Mouse (Mus musculus) cerebellum, adult 9-10 months (tissue): ENCODE data around the gene Slc9a1.

Source experiments
- DNase-seq: peaks from one replicate; pipeline ENCODE4 v3.0.0; 2022

Slc9a1 gene

DNA sequence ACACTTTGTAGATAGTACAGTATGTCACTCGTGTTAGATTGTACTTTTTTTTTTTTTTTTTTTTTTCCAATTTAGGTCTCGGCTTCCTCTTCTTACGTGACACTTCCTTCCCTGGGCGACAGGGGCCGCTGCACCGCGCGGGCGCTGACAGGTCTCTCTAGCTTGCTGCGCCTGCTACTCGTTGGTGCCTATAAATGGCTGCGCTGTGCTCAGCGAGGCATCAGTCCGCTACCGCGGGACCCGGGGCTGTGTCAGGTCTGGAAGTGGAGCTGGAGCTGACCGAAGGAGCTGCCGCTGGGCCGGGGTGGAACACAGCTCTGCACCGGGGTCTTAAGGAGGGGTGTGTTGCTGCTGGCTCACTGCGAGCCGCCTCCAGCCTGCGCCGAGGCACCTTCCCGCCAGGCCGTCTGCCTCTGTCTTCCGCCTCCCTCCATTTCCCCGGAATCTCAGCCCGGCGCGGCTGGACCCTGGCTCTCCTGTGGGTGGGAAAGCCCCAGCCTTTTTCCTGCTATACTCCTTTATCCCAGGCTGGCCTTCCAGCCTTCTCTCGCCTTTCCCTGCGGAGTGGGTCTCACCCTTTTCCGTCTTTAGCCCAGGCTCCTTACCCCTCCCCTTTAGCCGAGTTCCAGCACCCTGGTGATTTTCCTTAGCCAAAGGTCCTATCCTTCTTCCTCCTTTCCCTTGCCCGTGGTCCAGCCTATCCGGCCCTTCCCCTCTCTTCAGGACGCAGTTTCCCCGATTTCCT is at the start of gene Slc9a1:
TSS of gene Slc9a1 (plus strand) at position 154 of the 745 bp plus-strand sequence.
- peak; percentile 94 for DNase-seq

DNA sequence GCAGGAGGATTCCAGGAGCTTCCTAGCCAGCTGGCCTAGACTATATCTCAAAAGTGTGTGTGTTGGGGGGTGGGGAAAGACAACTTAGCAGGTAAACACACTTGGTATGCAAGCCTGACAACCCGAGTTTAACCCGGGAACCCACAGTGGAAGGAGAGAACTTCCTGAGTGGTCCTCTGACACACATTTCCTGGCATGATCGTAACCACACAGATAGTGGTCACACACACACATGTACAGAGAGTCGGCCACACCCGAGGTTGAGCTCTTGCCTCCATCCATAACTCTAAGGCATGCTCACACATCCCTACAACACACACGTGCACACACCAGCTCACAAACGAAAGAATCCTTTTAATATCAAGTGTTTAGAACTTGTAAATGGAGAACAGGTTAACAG is 41.4 kb upstream of the Slc9a1 start:
- no peak for DNase-seq

DNA sequence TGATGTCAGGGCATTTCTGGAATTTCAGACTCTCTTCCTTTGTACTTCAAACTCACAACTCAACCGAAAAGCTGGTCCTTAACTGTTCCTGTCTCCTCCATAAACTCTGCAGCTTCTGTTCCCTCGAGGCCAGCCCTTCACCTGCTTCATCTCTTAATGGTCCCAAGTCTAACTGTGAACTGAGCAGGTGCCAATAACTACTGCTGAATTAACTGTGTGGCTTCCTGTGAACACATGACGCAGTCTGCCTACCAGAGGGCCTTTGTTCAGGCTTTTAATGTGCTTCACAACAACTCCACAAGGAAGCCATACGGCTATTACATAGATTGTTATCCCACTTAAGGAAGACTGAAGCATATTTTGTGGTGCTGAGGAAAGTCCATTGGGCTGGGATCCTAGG is 39.2 kb upstream of the Slc9a1 start:
- DNase-seq, result no peak

DNA sequence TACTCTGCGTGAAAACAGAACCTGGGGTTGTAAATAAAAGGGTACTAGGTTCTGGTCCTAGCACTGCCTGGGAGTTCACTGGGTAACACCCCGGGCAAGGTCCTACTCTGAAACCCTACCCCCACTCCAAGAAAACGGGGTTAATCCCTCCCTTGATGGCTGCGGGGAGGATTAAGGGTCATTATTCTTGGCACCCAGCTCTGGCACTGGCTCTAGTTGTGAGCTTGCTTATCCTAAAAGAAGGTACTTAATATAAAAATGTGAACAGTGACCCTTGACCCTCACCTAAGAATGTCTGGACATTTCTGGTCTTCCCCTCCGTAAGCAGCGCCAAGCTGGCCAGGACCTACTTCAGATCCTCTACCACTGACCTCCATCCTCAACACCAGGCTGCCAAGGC is 36.2 kb upstream of the Slc9a1 start:
- no peak for DNase-seq

DNA sequence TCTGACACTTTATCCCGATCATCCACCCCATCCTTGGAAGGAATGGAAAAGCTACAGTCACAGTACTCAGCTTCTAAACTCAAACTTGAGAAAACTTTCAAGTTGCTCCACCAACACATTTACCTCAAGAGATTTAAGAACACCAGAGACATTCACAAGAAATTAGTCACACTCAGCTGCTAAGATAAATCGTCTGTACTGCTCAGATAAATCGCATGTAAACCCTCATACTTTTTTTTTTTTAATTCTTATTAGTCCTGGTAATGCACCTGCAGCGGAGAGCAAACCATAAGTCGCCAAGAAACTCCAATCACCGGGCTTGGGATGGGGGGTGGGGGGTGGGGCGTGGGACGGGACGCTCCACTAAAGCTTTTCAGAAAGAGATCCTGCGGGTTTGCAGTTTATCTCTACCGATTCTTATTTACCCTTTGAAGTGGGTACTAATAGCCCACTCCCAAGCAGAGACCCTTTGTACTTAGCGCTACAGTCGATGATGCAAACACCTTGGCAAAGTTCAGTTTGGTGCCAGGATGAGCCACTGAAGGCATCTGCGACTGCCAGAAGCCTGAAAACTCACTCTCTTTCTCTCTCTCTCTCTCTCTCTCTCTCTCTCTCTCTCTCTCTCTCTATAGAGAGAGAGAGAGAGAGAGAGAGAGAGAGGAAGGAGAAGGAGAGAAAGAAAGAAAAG is 31.5 kb upstream of the Slc9a1 start:
- DNase-seq, result no peak

DNA sequence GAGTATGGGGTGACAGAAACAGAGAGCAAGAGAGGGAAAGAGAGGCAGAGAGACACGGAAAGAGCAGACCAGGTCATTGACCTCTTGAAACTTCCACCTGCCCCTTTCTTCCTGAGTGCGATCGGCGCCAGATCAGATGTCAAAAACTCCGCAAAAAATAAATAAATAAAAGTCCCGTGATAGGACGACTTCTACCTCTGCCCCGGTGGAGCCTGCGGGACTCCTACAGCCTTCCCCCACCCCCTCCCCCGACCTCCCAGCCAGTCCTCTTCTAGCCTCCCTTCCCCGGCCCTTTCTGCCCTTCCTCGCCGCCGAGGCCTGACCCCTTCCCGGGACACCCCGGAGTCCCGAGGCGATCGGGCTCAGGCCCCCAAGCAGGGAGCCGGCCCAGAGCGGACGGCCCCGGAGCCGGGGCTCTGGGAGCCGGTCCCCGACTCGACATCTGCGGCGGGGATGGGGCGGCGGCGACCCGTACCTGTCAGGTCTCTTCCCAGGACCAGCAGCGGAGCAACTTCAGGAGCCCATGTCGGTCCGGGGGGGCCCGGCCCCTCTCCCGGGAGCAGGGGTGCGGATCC is 30.9 kb upstream of the Slc9a1 start:
- DNase-seq, result peak; percentile 52

DNA sequence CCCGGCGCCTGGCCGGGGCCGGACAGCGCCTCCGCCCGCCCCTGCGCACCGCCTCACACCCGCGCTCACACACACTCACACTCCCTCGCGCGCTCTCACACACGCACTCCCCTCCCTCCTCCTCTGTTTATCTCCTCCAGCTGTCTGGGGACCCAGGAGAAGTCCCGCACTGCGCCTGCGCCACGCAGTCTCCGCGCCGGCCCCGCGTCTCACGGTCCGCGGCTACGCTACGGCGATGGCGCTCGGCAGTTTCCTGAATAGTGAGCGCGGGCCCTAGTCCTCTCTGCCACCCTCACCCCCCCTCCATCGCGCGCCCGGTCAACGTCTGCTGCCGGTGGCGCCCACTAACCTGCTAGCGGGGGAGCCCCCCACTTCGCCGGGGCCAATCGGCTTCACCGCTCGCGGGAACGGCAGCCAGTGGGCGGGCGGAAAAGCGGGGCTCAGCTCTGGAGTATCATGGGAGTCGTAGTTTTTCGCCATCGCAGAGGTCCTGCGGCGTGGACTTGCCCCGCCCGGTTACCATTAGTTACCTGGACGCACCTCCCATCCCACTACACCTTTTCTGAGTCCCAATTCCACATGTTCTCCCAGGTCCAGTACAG is 30.3 kb upstream of the Slc9a1 start:
- peak; percentile 99 for DNase-seq

DNA sequence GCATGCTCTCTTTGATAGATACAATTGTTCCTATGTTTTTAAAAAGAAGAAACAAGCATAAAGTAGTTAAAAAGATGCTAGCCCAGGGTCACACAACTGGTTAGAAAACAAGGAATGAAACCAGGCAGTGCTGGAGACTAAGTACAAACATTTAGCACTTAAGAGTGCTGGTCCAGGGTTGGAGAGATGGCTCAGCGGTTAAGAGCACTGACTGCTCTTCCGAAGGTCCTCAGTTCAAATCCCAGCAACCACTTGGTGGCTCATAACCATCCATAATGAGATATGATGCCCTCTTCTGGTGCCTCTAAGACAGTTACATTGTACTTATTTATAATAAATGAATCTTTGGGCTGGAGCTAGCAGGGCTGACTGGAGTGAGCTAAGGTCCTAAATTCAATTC is 29.3 kb upstream of the Slc9a1 start:
- DNase-seq, result no peak

DNA sequence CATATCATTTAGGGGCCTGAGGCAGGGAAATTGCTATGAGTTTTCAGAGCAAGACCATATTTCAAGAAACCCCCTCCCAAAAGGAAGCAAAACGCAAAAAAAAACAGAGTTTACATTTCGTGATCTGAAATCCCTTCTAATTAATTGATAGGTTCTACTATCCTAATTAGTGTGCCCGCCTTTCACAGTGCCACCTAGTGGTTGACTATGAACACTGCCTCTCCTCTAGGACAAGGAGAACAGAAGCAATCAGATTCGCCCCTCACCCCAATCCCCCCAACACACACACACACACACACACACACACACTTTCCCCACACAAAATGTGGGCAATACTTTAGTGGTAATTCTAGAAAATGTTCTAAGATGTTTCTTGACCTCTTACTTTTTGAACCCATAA is 25.4 kb upstream of the Slc9a1 start:
- DNase-seq, result peak; percentile 55

DNA sequence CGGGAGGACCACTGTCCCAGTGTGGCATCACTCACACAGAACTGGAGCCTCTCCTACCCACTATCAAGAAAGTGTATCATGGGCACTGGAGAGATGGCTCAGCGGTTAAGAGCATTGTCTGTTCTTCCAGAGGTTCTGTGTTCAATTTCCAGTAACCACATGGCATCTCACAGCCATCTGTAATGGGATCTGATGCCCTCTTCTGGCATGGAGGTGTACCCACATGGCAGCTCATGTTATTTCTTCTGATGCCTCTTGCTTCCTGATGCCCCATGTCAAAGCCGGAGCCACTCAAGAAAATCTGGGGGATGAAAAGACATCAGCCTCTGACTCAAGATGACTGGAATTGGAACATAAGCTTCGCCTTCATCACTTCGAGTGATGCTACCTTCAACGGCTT is 23.8 kb upstream of the Slc9a1 start:
- DNase-seq, result no peak

DNA sequence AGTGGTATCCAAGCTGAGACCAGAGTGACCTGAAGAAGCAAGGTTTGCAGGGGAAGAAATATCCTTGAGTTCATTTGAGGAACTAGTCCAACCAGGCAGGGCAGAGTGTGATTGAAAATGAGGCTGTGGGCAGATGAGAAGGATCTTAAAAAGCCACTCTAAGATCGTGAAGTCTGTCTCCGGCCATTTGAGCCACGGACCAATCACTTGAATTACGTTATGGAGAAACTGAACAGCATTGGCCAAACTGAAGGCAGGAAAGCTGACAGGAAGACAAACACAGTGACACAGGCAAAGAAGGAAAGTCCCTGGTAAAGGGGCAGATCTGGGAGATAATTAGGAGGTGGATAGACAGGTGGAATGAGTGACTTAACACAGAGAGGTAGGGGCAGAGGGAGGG is 22.9 kb upstream of the Slc9a1 start:
- no peak for DNase-seq

DNA sequence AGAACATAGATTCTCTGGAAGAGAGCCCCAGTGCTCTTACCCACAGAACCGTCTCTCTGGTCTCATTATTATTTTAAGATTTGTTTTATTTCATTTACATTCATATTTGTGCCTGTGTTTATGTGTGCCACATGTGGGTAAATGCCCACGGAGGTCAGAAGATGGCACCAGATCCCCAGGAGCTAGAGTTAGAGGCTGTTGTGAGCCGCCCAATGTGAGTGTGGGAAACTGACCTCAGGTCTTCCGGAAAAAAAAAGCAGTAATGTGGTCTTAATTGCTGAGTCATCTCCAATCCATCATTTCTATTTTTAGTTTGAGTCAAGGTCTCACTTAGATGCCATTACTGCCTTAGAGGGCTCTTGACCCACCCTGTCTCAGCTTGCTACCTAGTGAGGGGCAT is 21.9 kb upstream of the Slc9a1 start:
- DNase-seq, result no peak

DNA sequence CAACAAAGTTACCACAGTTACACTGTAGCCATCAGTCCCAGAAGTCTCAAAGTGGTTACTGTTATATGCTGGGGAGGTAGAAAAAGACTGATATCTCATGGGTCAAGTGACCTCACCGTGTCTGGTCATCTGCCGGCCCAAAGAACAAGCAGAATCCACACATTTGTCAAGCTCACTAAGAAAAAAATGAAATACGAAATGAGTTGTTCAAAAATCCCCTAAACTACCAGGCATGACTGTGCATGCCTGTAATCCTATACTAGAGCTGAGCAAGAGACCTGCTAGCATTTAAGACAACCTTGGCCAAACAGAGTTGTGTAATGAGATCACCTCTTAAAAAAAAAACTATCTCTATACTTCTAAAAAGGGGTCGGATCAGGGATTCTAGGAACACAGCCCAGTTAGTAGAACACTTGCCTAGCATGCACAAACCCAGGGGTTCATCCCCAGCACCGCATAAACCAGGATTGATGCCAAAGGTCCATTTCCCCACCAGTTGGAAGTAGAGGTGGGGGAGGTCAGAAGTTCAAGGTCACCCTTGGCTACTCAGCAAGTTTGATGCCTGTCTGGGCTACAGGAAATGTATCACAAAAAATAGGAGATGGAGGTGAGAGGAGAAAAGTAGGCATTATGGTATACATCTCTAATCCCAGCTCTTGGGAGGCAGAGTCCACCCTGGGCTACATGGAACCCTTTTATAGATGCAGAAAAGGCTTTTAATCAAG is 21.3 kb upstream of the Slc9a1 start:
- no peak for DNase-seq

DNA sequence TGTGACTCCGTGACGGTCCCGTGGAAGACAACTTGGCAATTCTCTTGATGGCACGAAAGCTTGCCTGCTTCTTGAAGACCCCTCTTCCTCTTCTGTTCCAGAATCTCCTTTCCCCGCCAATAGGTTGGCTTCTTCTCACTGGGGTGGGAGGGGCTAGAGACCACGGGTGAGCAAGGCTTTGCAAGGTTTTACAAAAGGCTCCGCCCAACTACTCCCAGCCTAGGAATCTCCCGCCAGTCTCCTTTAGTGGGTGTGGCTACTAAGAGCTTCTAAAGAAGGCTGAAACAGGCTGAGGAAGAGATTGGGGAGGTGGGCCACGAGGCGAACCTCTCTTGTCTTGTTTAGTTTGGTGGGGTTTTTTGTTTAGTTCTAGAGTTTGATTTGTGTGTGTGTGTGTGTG is 16.7 kb upstream of the Slc9a1 start:
- no peak for DNase-seq

DNA sequence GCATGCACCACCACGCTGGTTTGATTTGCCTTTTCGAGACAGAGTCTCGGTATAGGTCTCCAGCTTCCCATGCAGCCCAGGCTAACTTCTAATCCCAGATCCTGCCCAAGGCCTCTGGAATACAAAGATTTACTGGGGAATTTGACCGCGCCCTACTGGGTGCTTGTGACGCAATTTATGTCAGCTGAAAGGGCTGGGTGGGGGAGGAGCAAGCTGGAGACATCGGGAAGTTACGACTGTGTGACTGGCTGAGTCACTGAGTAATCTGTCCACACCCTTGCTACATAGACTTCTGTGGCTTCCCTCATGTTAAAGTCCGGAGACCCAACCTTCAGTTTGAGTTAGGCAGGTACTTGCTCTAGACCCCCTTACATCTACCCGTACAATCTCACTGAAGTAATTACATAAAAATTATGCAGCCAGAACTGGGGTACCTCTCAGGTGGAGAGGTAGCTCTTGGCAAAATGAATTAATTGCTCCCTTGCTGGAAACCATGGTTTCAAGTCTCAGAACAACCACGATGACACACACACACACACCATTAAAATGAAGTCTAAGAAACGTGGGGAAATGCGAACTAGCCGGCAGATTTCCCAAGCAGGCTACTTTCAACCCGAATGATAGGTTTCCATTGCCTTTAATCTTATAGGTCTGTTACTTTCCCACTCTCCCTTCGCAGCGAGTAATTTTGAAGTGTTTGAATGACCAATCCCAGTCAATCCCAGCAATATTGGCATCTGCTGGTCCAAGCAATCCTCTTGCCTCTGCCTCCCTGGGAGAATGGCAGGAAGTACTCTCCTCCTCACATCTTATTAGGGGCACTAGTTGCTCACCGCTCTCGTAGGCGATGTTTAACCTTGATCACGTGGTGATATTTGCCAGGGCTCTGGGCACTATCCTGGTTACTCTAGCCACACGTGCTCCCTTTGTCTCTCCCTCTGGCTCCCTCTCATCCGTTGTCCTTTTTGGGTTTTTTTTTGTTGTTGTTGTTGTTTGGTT is 15.8 kb upstream of the Slc9a1 start, which contains the start of gene Wdtc1:
TSS of gene Wdtc1 (minus strand) at position 115 of the 999 bp plus-strand sequence.
- no peak for DNase-seq

DNA sequence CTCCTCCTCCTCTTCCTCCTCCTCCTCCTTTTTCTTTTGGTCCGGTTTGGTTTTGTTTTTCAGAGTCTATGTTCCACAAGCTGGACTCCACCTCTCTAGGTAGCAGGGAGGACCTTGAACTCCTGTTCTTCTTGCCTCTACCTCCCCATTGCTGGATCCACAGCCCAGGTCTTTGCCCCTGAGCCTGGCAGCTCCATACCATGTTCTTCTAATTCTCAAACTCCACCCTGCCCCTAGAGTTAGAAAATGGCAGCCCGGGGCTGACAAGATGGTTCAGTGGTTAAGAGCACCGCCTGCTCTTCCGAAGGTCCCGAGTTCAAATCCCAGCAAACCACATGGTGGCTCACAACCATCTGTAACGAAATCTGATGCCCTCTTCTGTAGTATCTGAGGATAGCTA is 14.9 kb upstream of the Slc9a1 start:
- DNase-seq, result no peak

DNA sequence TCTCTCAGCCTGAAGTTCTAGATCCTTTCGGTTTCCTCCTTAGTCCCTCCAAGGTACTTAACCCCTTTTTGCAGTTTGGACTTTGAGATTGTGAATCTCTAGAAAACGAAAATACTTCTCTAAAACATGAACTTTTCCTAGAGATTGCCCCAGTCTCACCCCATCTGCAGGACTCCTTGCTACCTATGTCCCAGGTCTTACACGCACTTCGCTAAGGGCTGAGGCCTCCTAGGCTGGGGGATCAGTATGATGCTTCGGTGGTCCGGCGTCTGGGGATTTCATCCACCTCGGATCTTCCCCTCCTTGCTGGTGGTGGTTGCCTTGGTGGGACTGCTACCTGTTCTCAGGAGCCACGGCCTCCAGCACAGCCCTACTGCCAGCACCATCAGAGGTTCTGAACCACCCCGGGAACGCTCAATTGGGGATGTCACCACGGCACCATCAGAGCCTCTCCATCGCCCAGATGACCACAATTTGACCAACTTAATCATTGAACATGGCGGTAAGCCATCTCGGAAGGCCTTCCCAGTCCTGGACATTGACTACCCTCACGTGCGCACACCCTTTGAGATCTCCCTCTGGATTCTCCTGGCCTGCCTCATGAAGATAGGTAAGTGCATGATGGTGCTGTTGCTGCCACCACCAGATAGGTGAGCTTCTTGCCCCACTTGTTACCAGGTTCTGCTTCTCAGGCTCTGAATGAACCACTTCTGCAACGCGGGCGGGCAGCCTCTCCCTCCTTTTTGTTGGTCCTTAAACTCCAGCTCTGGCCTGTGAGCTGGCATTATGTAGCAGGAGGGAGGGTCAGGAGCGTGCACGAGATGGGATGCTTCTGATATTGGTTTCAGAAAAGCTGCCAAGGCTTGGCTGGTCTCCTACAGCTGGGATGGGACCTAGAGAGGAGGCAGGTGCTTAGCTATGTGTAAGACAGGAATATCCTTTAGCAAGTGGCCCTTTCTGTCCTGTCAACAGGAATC is 1.1 kb downstream of the Slc9a1 start:
- DNase-seq, result peak; percentile 66

DNA sequence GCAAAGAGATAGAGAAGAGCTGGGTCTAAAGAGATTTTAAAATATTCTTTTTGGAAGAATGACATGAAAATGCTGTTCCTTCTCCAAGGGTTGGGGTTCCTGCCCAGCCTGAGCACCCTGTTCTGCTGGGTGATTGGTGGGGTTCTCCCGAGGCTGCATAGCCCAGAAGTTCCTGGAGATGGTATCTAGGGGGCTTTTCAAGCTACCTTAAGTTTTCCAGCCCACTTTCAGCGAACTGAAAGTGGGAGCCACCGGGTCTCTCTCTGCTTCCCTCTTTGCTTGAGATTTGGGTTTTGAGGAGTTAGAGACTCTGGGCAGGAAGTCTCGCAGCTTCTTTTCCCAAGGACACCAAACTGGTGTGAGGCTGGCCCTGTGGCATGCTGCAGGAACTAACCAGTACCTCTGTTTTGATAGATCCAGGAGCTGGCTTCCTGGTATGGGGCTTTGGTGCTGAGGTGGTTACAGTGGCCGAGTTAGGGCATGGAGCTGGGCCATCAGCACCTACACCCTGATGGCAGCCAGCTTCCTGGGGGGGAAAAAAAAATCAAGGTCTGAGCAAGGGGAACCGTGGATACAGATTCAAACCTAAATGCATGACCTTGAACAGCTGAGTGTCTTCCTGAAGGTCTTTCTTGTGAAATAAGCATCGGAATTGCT is 2.2 kb downstream of the Slc9a1 start:
- no peak for DNase-seq

DNA sequence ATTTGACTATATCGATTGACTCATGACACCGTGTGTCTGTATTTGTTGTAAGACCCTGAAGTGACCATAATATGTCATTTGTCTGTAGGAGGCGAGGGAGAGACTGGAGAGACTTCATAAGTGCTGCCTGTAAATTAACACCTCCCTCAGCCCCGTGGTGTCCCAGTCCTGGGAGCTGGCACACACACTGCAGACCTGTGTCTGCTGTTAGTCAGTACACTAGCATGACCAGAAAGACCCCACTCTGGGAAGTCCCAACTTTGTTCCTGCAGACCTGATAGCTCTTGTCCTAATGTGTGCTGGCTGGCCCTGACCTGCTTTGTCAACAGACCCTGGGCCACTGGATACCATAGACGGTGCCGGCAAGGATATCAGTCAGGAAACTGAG is 2.8 kb downstream of the Slc9a1 start:
- peak; percentile 59 for DNase-seq

DNA sequence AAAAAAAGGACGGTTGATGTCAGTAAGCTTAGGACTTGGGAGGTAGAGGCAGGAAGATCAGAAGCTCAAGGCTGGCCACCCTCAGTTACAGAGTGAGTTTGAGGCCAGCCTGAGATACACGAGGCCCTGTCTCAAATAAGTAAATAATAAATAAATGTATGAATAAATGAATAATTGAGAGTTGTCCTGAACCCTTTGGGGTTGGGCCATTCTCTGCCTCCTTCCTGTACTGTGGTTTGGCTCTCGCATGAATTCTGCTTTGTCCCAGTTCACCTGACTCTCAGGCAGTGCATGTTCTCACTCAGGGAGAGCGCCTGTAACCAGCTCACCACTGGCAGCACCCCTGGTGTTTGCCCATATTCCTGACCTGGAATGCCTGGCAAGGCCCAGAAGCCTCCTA is 4.5 kb downstream of the Slc9a1 start:
- peak; percentile 33 for DNase-seq
